Mouse (Mus musculus) urinary bladder, postnatal 36 days (tissue): Measurements from ENCODE around the gene Numbl.
A peak's percentile ranks its signal among the peaks of the same experiment; 100 is the strongest.

Experiments
- DNase-seq, 2 experiments: peaks; one replicate each; pipeline ENCODE4 v3.0.0; 2022; ENCODE audit warnings: low spot score in 2 of 2, mixed read lengths in 1 of 2

The Numbl gene

DNA sequence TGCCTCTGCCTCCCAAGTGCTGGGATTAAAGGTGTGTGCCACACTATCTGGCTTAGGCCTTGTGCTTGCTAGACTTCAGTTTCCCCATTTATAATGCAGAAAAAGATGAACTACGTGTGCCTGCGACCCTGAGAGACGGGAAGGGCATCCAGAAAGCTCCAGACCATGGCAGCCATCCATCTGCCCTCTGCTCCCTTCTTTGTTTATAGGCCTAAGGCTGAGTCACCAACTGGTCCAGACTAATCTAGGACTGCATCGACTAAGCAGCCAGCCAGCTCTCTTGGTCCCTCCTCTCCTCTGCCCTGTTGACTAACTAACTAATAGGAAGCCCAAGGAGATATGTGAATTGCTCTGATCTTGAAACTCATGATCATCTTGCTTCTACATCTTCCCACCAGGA, 37.7 kb downstream of the Numbl start:
- peak in 1 of 2 experiments; percentile 62 for DNase-seq

GRCm38 (mm10) chr7:27296518-27296917, 38.3 kb downstream of the Numbl start:
- no peak for DNase-seq

DNA sequence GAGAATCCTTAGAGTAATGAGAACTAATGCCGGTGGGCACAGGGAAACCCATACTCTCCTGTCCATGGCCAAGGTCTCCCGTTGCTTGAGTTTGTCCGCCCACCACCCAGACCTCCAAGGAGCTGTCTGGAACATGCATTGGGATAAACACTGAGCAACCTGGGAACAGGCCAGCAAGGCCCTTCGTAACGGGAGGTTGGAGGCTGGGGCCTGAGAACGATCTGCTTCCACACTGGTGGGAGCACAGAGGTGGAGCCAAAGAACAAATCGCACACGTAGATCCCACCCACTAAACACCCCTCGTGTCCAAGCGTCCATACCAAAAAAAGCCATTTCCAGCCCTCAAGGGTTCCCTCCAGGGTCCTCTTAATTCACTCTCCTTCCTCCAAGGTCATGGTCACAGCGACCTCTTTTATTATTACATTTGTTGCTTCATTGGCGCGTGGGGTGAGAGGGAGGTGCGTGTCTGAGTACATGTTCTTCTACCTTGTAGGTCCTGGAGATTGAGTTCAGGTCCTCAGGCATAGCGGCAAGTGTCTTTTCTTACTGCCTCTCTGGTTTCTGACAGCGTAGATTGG, 39.9 kb downstream of the Numbl start:
- no peak for DNase-seq

- DNase-seq, result no peak
Measured at GRCm38 (mm10) chr7:27298816-27299215, 40.6 kb downstream of the Numbl start.

- DNase-seq, result no peak
Measured at GRCm38 (mm10) chr7:27300351-27300750, 42.1 kb downstream of the Numbl start.

DNA sequence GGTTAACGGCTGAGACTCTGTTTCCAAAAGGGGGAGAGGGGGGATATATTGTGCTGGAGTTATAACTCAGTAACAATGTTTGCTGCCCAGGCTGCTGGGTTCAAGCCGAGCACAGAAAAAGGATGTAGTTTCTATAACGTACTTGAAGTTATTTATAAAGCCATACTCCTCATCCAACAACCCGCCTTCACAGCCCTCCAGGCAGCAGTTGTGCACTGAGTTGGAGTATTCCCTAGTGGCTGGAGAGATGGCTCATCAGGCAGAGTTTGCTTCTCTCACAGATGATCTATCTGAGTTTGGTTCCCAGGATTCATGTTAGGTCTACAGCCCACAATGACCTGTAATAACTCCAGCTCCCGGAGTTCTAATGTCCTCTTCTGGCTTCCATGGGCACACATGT, 42.6 kb downstream of the Numbl start:
- no peak for DNase-seq

DNA sequence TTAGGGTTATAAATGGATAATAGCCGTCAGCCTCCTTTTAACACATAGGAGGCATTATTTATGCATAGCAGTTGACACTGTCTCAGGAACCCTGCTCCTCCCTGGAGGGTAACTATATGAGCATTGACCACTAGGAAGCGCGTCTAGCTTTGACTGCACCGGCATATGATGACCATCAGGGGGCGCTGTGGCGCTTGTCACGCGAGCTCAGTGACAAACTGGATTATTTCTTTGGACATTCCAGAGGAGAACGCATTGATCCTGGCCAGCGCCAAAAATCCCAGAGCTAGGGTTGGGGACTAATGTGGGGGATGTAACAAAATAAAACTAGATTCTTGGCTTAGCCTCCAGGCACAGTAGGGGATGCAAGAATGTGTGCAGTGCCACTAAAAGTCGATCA, 43.9 kb downstream of the Numbl start:
- DNase-seq, result peak; percentile 69 to 71

- DNase-seq, result no peak
Measured at GRCm38 (mm10) chr7:27305091-27305730, 47.0 kb downstream of the Numbl start.

GRCm38 (mm10) chr7:27306161-27307160, 48.2 kb downstream of the Numbl start:
- peak in 1 of 2 experiments; percentile 57 for DNase-seq

GRCm38 (mm10) chr7:27307551-27307950, 49.3 kb downstream of the Numbl start:
- DNase-seq, result no peak

- peak in 1 of 2 experiments; percentile 28 for DNase-seq
Measured at GRCm38 (mm10) chr7:27308821-27309549, 50.8 kb downstream of the Numbl start.

DNA sequence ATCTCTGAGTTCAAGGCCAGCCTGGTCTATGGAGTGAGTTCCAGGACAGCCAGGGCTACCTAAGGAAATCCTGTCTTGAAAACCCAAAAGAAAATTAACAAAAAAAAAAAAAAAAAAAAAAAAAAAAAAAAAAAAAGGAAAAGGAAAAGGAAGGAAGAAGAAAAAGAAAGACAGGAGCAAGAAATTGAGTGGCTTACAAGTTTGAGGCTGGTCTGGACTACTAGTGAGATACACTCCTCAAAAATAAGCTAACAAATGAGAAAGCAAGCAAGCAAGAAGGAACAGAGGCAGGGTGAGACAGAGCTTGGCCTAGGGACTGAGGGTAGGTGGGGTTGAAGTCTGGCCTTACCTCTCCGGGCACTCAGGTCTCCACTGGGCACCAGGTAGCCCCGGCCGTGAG, 51.6 kb downstream of the Numbl start:
- DNase-seq, result no peak

DNA sequence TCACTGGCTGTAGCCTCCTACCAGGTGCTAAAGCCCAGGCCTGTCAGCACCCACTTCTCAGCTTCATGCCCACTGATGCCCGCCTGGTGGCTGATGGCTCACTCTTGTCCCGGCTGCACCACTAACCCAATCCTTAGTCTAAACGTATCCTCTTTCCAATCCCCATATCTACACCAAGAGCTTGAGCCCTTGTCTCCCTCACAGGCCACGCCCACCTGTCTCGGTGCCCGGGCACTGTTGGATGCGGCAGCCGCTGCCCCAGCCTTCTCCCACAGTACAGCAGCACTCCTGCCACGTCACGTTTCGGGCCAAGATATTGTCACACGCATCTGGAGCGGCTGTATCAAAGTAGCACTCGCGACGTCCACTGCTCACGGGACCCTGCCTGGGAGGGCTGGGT, 52.1 kb downstream of the Numbl start:
- peak; percentile 52 for DNase-seq

- no peak for DNase-seq
Measured at GRCm38 (mm10) chr7:27310996-27311535, 52.8 kb downstream of the Numbl start.

DNA sequence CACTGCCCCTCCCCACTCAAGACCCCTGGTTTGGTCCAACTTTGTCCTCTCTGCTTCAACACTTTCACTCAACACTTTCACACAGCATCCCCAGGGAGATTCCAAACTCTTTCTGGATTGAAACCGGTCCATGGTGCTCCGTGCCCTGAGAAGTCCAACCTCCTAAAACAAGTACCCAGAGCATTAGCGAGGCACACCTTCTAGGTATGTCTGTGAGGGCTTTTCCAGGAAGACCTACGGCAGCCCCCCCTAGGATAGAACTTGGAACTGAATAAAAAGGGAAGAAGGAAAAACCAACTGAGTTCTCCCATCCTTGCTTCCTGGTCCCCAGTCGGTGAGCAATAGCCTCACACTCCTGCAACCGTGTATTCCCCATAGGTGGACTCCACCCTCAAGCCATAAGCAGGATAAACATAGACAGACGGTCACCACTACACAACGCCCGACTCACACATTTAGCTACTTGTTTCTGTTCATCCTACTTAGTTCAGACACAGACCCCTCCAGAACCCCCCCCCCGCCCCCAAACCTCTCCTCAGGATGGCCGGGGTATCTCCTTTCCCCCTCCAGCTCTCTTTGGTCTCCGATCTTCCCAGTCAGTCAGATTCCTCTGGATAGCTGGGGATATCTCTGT, 53.5 kb downstream of the Numbl start:
- no peak for DNase-seq

DNA sequence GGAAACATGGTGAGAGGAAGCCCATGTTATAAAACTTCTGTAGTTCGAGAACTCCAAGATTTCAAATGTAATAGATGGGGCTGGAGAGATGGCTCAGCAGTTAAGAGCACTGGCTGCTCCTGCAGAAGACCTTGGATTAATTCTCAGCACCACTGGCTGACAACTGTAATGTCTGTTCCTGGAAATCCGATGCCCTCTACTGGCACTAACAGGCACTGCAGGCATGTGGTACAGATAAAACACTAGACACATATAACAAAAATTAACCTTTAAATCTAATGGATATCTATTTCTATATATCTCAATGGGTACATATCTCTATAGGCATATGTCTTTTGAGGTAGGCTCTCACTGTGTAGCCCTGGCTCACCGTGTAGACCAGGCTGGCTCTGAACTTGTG, 56.2 kb downstream of the Numbl start:
- DNase-seq, result no peak

- no peak for DNase-seq
Measured at GRCm38 (mm10) chr7:27315958-27316357, 57.7 kb downstream of the Numbl start.

GRCm38 (mm10) chr7:27319411-27319810, 61.2 kb downstream of the Numbl start:
- DNase-seq, result no peak

DNA sequence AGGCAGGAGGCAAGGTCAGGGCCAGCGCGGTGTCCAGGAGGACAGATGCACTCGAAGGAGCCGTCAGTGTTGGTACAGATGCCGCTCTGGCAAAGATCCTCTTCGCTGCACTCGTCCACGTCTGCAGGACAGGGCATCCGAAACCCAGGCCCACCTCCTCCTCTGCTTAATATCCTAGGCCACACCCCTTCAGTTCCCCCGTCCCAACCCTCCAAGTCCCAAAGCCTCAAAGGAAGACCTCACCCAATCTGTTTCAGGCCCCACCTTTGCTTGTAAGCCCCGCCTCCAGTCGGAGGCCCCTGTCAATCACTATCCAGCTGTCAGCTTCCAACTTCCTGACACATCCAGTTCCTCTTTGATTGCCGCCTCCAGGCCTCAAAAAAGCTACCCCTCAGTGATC, 64.1 kb downstream of the Numbl start:
- DNase-seq, result no peak

- DNase-seq, result no peak
Measured at GRCm38 (mm10) chr7:27323001-27323400, 64.8 kb downstream of the Numbl start.

DNA sequence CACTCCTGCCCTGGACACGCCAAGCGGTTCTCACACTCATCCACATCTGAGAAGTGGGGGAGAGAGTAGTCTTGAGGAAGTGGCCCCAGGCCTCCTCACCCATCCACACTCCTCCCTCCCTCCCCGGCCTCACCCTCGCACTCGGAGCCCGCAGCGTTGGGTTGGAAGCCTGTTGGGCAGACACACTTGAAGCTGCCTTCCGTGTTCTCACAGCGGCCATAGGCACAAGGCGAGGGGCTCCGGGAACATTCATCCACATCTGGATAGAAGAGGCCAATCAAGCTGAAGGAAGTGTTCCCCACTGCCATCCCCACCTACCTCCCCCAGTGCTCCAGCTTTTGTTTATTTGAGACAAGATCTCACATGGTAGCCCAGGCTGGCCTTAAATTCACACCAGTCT, 65.9 kb downstream of the Numbl start:
- no peak for DNase-seq
